Mouse (Mus musculus) limb, embryonic 12.5 days (tissue): Measurements from ENCODE around the gene Nectin1. TPM values are rescaled to one million over a fixed set of nuclear protein-coding genes. Genes with fewer than 3 reads are reported as not detected.

Experiments used
- ATAC-seq: fragments of 200-750 bp; cut with Nextera tagmentation; 2 replicates; pipeline ENCODE4 v1.8.0; 2017; ENCODE audit warnings: low read depth, moderate TSS enrichment; ENCODE audit not compliant: insufficient number of reproducible peaks, insufficient read depth, low FRiP score, low TSS enrichment
- H3K27ac ChIP-seq: fragments of 300-500 bp; sonication (generic); 2 replicates; pipeline ENCODE4 v1.5.1; 2016; ENCODE audit warnings: mild to moderate bottlenecking, moderate library complexity
- H3K27me3 ChIP-seq: fragments of 300-500 bp; sonication (generic); 2 replicates; pipeline ENCODE4 v1.6.1; 2016; ENCODE audit warnings: mild to moderate bottlenecking, moderate library complexity
- H3K36me3 ChIP-seq: fragments of 300-500 bp; sonication (generic); 2 replicates; pipeline ENCODE4 v1.6.1; 2016; ENCODE audit warnings: mild to moderate bottlenecking, moderate library complexity
- H3K4me1 ChIP-seq: fragments of 300-500 bp; sonication (generic); replicated peaks from 2 replicates; pipeline ENCODE4 v1.6.1; 2016
- H3K4me2 ChIP-seq: fragments of 300-500 bp; sonication (generic); 2 replicates; pipeline ENCODE4 v1.6.1; 2016; ENCODE audit warnings: mild to moderate bottlenecking, moderate library complexity
- H3K4me3 ChIP-seq: fragments of 300-500 bp; sonication (generic); replicated peaks from 2 replicates; pipeline ENCODE4 v1.5.1; 2016; ENCODE audit warnings: mild to moderate bottlenecking
- H3K9ac ChIP-seq: fragments of 300-500 bp; sonication (generic); replicated peaks from 2 replicates; pipeline ENCODE4 v1.6.1; 2016; ENCODE audit warnings: mild to moderate bottlenecking, moderate library complexity
- H3K9me3 ChIP-seq: fragments of 300-500 bp; sonication (generic); 2 replicates; pipeline ENCODE4 v1.6.1; 2016; ENCODE audit warnings: mild to moderate bottlenecking, moderate library complexity
- WGBS: fragments of 180-500 bp; shearing (Covaris S2); methylation state at CpG from one replicate; pipeline ENCODE4 v1.1.7; 2016; 5-methylcytosine and 5-hydroxymethylcytosine counted together
- polyA plus RNA-seq: library from polyadenylated mRNA; unstranded; fragments of >200 nt; fragmentation: Nextera tagmentation; extraction: Ambion mirVana; gene quantifications from 2 replicates; pipeline ENCODE4 v1.2.1, GENCODE M21; 2016

Gene Nectin1
- polyA plus RNA-seq, 1 experiment from 2014 or later = 5.5 TPM

DNA sequence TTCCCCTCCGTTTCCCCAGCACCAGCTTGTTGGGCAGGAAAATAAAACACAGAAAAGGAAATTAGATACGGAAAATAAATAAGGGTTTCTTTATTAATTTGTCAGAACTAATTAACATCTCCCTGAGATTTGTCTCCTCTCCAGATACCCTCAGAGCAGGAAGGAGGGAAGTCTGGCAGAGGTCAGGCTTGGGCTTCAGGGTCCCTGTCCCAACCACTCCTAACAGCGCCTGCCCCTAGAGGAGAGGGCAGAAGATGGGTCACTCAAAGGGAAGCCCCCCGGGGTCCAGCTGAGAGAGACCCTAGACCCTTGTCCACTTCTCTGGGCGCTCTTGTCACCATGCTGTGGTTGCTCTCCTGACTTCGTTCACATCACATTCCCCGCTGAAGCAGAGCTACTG lies 25.4 kb downstream of the Nectin1 start:
- Histone ChIP-seq H3K9me3 (no peaks in the 10 kb centered on the region), H3K9ac (no peak overlapping the region), H3K4me3 (no peak overlapping the region), H3K27me3 (no peaks in the 10 kb centered on the region), H3K27ac (no peak overlapping the region), H3K36me3 (no peaks in the 10 kb centered on the region), H3K4me2 (no peak overlapping the region), H3K4me1 (peaks cover 17% of the 10 kb centered on the region)
- no peak for ATAC-seq
- 62% methylated on average over 7 of the region's 7 CpGs for WGBS

- H3K27me3 ChIP-seq = no peaks in the 10 kb centered on the region
- no peak overlapping the region for H3K4me3 ChIP-seq
- no peak overlapping the region for H3K9ac ChIP-seq
- H3K36me3 ChIP-seq = no peaks in the 10 kb centered on the region
- H3K9me3 ChIP-seq = no peaks in the 10 kb centered on the region
- H3K4me1 ChIP-seq = peaks cover 17% of the 10 kb centered on the region
- no peak for ATAC-seq
- H3K27ac ChIP-seq = no peak overlapping the region
- H3K4me2 ChIP-seq = no peak overlapping the region
- WGBS = 70% methylated on average over 4 of the region's 4 CpGs
Observed at GRCm38 (mm10) chr9:43769940-43770339, 26.2 kb downstream of the Nectin1 start.

DNA sequence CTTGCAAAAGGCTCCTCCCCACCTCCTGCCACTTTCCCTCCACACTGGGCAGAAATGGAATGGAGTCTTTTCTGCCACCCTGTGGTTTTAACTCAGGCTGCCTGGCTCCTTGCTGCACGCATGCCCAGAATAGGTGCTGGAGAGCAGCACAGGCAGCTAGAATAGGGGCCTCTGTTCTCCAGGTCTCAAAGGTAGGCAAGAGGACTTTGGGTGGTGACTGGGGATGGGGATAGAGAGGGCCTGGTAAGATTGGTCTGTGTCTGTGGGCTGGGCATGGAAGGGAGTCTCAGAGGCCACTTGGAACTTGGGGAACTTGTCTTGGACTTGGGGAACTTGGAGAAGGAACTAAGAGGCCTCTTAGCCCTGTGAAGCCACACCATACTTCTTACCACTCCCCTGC lies 27.3 kb downstream of the Nectin1 start:
- peaks cover 24% of the 10 kb centered on the region for H3K4me1 ChIP-seq
- no peak overlapping the region for H3K27ac ChIP-seq
- H3K27me3 ChIP-seq = no peaks in the 10 kb centered on the region
- H3K4me3 ChIP-seq = no peak overlapping the region
- H3K9me3 ChIP-seq = no peaks in the 10 kb centered on the region
- no peak overlapping the region for H3K9ac ChIP-seq
- WGBS = 82% methylated on average over 1 of the region's 1 CpGs
- no peak for ATAC-seq
- no peaks in the 10 kb centered on the region for H3K36me3 ChIP-seq
- H3K4me2 ChIP-seq = no peak overlapping the region

DNA sequence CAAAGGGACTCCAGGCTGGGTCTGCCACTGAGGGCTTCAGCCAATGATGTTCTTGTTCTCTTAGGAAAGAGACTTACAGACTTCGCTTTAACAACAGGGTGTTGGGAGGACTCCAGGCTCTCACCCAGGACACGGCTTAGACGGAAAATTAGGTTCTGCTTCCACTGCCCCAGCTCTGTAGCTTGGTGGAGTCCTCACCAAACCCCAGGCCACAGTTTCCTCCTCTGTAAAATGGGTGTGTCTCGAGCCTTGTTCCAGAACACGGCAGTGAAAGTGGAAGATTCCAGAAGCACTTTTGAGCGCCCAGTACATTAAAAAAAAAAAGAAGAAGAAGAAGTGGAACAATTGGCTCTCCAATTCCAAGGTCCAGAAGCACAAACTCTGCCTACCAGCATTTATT lies 28.7 kb downstream of the Nectin1 start:
- no peak overlapping the region for H3K9ac ChIP-seq
- no peaks in the 10 kb centered on the region; the same call in 1 of the 2 replicates for H3K27me3 ChIP-seq
- H3K4me2 ChIP-seq = no peak overlapping the region
- peaks cover 28% of the 10 kb centered on the region for H3K4me1 ChIP-seq
- H3K36me3 ChIP-seq = no peaks in the 10 kb centered on the region
- H3K4me3 ChIP-seq = no peak overlapping the region
- no peak for ATAC-seq
- H3K27ac ChIP-seq = no peak overlapping the region
- no peaks in the 10 kb centered on the region for H3K9me3 ChIP-seq
- 84% methylated on average over 6 of the region's 6 CpGs for WGBS

DNA sequence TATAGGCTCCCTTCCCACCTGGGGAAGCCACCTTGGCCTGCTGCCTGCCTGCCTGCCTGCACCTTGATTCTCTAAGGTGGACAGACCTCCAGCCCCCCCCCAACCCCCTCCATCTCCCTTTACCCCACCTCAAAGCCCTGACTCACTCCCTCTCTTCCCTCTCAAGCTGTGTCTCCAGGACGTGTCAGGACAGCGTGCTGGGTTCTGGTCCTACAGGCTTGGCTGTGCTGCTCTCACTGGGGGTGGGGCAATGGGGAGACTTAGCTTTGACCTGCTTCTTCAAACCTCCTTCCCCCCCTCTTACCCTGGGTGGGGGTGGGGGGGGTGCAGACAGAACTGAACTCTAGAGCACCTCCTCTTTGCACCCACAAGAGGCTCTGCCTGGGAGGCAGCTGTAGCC lies 29.7 kb downstream of the Nectin1 start:
- no peak for ATAC-seq
- Histone ChIP-seq H3K36me3 (no peaks in the 10 kb centered on the region), H3K4me3 (no peak overlapping the region), H3K27ac (no peak overlapping the region), H3K27me3 (no peaks in the 10 kb centered on the region; the same call in 1 of the 2 replicates), H3K4me1 (peaks cover 35% of the 10 kb centered on the region), H3K4me2 (no peak overlapping the region), H3K9ac (no peak overlapping the region), H3K9me3 (no peaks in the 10 kb centered on the region)
- 50% methylated on average over 2 of the region's 2 CpGs for WGBS

- no peak overlapping the region for H3K27ac ChIP-seq
- H3K9me3 ChIP-seq = no peaks in the 10 kb centered on the region
- no peak for ATAC-seq
- 49% methylated on average over 5 of the region's 5 CpGs for WGBS
- no peak overlapping the region for H3K9ac ChIP-seq
- H3K27me3 ChIP-seq = no peaks in the 10 kb centered on the region; the same call in 1 of the 2 replicates
- H3K4me3 ChIP-seq = no peak overlapping the region
- no peak overlapping the region for H3K4me2 ChIP-seq
- no peaks in the 10 kb centered on the region for H3K36me3 ChIP-seq
- H3K4me1 ChIP-seq = peaks cover 28% of the 10 kb centered on the region
Observed at GRCm38 (mm10) chr9:43774427-43774826, 30.6 kb downstream of the Nectin1 start.

DNA sequence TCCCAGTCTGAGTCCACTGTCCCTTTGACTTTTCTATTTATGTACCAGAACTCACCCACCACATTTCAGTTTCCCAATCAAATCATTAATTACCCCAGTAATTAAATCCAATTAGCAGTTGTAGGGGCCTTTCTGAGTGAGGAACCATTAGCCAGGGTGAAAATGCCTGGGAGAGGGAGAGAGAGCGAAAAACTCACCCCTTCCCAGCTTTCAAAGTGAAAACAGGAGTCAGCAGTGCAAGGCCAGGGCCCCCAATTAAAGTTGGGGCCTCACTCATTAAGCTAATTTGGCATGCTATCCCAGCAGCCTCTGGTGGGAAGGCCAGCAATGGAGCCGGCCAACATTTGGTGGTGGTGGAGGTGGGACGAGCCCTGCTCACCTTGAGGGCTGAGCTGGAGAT lies 32.4 kb downstream of the Nectin1 start:
- Histone ChIP-seq H3K9ac (no peak overlapping the region), H3K4me2 (no peak overlapping the region), H3K4me1 (peaks cover 31% of the 10 kb centered on the region), H3K27ac (no peak overlapping the region), H3K9me3 (no peaks in the 10 kb centered on the region), H3K4me3 (no peak overlapping the region), H3K36me3 (no peaks in the 10 kb centered on the region), H3K27me3 (no peaks in the 10 kb centered on the region; the same call in none of the 2 replicates)
- 52% methylated on average over 3 of the region's 3 CpGs for WGBS
- no peak for ATAC-seq

GRCm38 (mm10) chr9:43777362-43778360 lies 33.9 kb downstream of the Nectin1 start:
- no peak overlapping the region for H3K9ac ChIP-seq
- no peak overlapping the region for H3K4me3 ChIP-seq
- H3K9me3 ChIP-seq = no peaks in the 10 kb centered on the region
- no peaks in the 10 kb centered on the region; the same call in none of the 2 replicates for H3K27me3 ChIP-seq
- H3K27ac ChIP-seq = peak overlapping the region; percentile 26; the same call in 1 of the 2 replicates
- H3K4me2 ChIP-seq = no peak overlapping the region
- H3K4me1 ChIP-seq = peaks cover 33% of the 10 kb centered on the region
- WGBS = 85% methylated on average over 16 of the region's 16 CpGs
- H3K36me3 ChIP-seq = no peaks in the 10 kb centered on the region
- no peak for ATAC-seq

DNA sequence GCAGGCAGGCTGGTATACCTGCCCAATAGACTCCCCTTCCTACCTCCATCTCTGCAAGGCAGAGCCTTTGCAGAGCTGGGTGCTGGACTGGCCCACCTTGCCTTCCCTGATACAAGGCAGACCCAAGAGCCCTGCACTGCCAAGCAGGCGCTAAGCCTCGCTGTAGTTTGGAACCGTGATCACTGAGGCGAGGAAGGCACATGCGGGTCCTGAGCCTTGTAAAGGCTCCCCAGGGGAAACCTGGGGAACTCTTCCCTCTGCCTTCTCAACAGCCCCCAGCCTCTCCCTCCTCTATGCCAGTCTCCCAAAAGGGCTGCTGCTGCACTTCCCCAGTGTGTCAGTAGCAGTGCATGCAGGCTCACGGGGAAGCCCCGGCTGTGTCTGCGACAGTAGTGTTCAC lies 37.1 kb downstream of the Nectin1 start:
- Histone ChIP-seq H3K27ac (no peak overlapping the region), H3K27me3 (no peaks in the 10 kb centered on the region; the same call in none of the 2 replicates), H3K9me3 (no peaks in the 10 kb centered on the region), H3K9ac (no peak overlapping the region; the same call in 1 of the 2 replicates), H3K4me3 (no peak overlapping the region), H3K4me2 (no peak overlapping the region), H3K36me3 (no peaks in the 10 kb centered on the region), H3K4me1 (peaks cover 48% of the 10 kb centered on the region)
- ATAC-seq = no peak
- 59% methylated on average over 8 of the region's 8 CpGs for WGBS

DNA sequence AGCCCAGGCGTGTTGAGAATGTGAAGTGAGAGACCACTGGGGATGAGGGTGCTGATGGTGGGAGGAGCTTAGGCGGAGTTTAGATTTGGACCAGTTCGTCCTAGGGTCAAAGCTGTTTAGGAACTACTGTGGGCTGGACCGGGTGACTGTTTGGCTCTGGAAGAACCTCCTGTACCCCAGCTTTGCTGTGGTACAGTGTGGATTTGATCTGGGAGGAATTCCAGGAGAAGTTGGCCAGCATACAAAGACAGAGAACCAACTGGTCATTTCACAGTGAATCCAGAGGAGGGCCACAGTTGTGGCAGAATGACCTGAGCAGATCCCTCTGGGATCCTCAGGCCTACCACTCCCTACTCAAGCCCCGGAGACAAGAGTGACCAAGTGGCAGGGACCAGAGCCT lies 38.6 kb downstream of the Nectin1 start:
- H3K36me3 ChIP-seq = no peaks in the 10 kb centered on the region
- H3K4me2 ChIP-seq = no peak overlapping the region
- H3K4me1 ChIP-seq = peaks cover 47% of the 10 kb centered on the region
- WGBS = 52% methylated on average over 5 of the region's 5 CpGs
- no peak for ATAC-seq
- H3K4me3 ChIP-seq = no peak overlapping the region
- no peak overlapping the region for H3K9ac ChIP-seq
- H3K9me3 ChIP-seq = no peaks in the 10 kb centered on the region
- no peaks in the 10 kb centered on the region; the same call in none of the 2 replicates for H3K27me3 ChIP-seq
- H3K27ac ChIP-seq = no peak overlapping the region

GRCm38 (mm10) chr9:43783959-43784358 lies 40.2 kb downstream of the Nectin1 start:
- ATAC-seq = no peak
- Histone ChIP-seq H3K4me2 (no peak overlapping the region), H3K27me3 (no peaks in the 10 kb centered on the region; the same call in 1 of the 2 replicates), H3K9me3 (no peaks in the 10 kb centered on the region), H3K4me3 (no peak overlapping the region), H3K27ac (no peak overlapping the region), H3K4me1 (peaks cover 44% of the 10 kb centered on the region), H3K9ac (no peak overlapping the region), H3K36me3 (no peaks in the 10 kb centered on the region)
- 43% methylated on average over 3 of the region's 3 CpGs for WGBS
